Mouse (Mus musculus) limb, embryonic 11.5 days (tissue): ENCODE measurements around the gene Slc25a20. TPM values are rescaled to one million over a fixed set of nuclear protein-coding genes. Genes with fewer than 3 reads are reported as not detected.

Source experiments
- ATAC-seq: fragments of 200-750 bp; cut with Nextera tagmentation; 2 replicates; pipeline ENCODE4 v1.8.0; 2017; ENCODE audit warnings: low read depth; ENCODE audit not compliant: insufficient number of reproducible peaks, low FRiP score, low TSS enrichment
- DNase-seq: peaks from one replicate; pipeline ENCODE4 v3.0.0-alpha.2; 2015; ENCODE audit warnings: low spot score
- H3K27ac ChIP-seq: fragments of 300-500 bp; sonication (generic); replicated peaks from 2 replicates; pipeline ENCODE4 v1.5.1; 2014; ENCODE audit warnings: low read depth, mild to moderate bottlenecking, low read length
- H3K27me3 ChIP-seq: fragments of 300-500 bp; sonication (generic); 2 replicates; pipeline ENCODE4 v1.6.1; 2014; ENCODE audit warnings: mild to moderate bottlenecking, low read length, mixed read lengths; ENCODE audit not compliant: control insufficient read depth, insufficient read depth
- H3K36me3 ChIP-seq: fragments of 300-500 bp; sonication (generic); 2 replicates; pipeline ENCODE4 v1.6.1; 2014; ENCODE audit warnings: mild to moderate bottlenecking, low read length, moderate library complexity, mixed read lengths; ENCODE audit not compliant: control insufficient read depth, insufficient read depth
- H3K4me1 ChIP-seq: fragments of 300-500 bp; sonication (generic); 2 replicates; pipeline ENCODE4 v1.6.1; 2014; ENCODE audit warnings: low read length, mixed read lengths; ENCODE audit not compliant: control insufficient read depth, insufficient read depth
- H3K4me2 ChIP-seq: fragments of 300-500 bp; sonication (generic); 2 replicates; pipeline ENCODE4 v1.6.1; 2014; ENCODE audit warnings: low read depth, mild to moderate bottlenecking, moderate library complexity; ENCODE audit not compliant: severe bottlenecking
- H3K4me3 ChIP-seq: fragments of 300-500 bp; sonication (generic); 2 replicates; pipeline ENCODE4 v1.5.1; 2014; ENCODE audit warnings: low read depth, low read length
- H3K9ac ChIP-seq: fragments of 300-500 bp; sonication (generic); 2 replicates; pipeline ENCODE4 v1.6.1; 2014; ENCODE audit warnings: mild to moderate bottlenecking, low read length
- H3K9me3 ChIP-seq: fragments of 300-500 bp; sonication (generic); 2 replicates; pipeline ENCODE4 v1.6.1; 2016; ENCODE audit warnings: low read length; ENCODE audit not compliant: control insufficient read depth
- WGBS: fragments of 180-500 bp; shearing (Covaris S2); extraction: QIAGEN DNeasy Blood & Tissue Kit; methylation state at CpG from one replicate; pipeline ENCODE4 v1.1.7; 2014; 5-methylcytosine and 5-hydroxymethylcytosine counted together
- polyA plus RNA-seq: library from polyadenylated mRNA; unstranded; fragments of >200 nt; fragmentation: Nextera tagmentation; extraction: Ambion mirVana; gene quantifications from 2 replicates; pipeline ENCODE4 v1.2.1, GENCODE M21; 2014

Slc25a20 gene
- polyA plus RNA-seq = 23.2 and 31.4 TPM in 2 replicates

DNA sequence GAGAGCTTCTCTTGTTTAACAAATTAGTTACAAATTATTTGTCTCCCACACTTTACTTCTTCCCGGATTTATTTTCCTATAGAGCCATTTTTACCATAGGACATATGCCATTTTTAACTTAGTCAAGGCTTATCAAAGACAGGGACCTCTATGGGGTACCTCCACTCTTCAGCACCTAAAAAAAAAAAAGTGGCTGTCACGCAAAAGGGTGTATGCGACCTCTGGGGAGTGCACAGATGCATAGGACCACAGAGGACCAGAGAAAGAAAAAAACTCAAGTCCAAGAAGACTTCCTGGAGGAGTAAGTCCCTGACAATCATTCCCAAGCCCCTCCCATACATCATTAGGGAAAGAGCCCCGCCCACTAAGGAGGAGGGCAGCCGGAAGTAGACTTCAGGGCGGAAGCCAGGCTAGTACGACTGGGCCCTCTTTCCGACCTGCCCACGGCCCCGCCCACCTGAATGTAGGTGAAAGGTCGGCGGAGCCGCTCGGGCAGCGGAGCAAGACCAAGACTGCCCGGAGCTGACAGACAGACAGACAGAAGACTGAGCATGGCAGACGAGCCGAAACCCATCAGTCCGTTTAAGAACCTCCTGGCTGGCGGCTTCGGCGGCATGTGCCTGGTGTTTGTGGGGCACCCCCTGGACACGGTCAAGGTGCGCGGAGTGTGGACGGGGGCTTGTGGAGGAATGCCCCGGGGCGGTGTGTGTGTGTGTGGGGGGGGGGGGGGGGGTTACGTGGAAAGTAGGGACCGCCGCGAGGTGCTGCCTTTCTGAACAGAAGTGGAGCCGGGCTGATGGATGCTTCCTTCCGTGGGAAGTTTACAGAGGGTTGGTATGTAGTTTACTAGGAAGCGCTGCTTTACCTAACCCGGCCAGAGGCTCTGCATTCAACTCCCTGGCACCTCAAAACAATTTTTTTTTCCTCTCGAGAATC lies at the start of gene Slc25a20:
Slc25a20 (plus strand) TSS at position 412 of the 936 bp plus-strand sequence.
- 3% methylated on average over 36 of the region's 37 CpGs for WGBS
- Histone ChIP-seq H3K9me3 (no peaks in the 10 kb centered on the region), H3K4me1 (no peaks in the 10 kb centered on the region), H3K27ac (no peak within 1 kb of the TSS), H3K4me2 (peak within 1 kb of the TSS; percentile 65), H3K27me3 (no peaks in the 10 kb centered on the region), H3K4me3 (peak within 1 kb of the TSS; percentile 60), H3K9ac (peak within 1 kb of the TSS; percentile 65), H3K36me3 (no peaks in the 10 kb centered on the region)
- ATAC-seq = peak; percentile 90
- DNase-seq = peak; percentile 85

DNA sequence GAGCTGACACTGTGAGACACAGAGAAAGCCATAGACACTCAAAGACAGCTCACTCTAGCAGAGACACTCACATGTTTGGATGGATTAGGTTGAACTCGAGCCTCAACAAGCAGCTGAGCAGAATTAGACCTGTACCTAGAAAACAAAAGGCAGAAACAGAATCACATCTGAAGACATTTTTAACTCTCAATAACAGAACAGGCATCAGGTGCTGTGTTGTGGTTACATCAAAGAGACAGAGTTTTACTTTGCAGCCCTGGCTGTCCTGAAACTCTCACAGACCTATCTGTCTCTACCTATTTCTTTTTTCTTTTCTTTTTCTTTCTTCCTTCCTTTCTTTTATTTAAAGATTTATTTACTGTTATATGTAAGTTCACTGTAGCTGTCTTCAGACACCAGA lies 44.6 kb upstream of the Slc25a20 start:
- Histone ChIP-seq H3K9me3 (no peaks in the 10 kb centered on the region), H3K27me3 (no peaks in the 10 kb centered on the region), H3K4me2 (no peak overlapping the region), H3K4me1 (no peaks in the 10 kb centered on the region), H3K36me3 (peaks cover 9% of the 10 kb centered on the region; the same call in 1 of the 2 replicates), H3K4me3 (no peak overlapping the region), H3K9ac (no peak overlapping the region), H3K27ac (no peak overlapping the region)
- DNase-seq (no peak), ATAC-seq (no peak)
- 85% methylated on average over 1 of the region's 1 CpGs for WGBS

DNA sequence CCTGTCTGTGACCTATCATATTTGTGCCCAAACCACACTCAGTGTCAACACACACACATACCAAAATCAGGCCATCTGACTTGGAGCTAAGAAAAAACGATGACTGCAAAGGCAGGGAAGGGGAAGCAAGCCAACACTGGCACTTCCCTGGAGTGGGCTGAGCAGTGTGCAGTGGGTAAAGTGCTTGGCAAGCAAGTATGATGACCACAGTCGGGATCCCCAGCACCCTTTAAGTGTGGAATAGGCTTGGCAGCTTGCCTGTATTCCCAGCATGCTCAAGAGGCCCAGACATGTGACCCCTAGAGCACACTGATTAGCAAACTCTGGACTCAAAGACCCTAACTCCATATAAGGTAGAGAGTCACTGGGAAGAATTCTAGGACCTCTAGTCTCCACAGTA lies 35.4 kb upstream of the Slc25a20 start:
- no peaks in the 10 kb centered on the region for H3K9me3 ChIP-seq
- no peak overlapping the region for H3K9ac ChIP-seq
- no peak overlapping the region for H3K4me2 ChIP-seq
- no peaks in the 10 kb centered on the region for H3K4me1 ChIP-seq
- peaks cover 2% of the 10 kb centered on the region; the same call in 1 of the 2 replicates for H3K36me3 ChIP-seq
- no peak overlapping the region for H3K27ac ChIP-seq
- DNase-seq = no peak
- no peak for ATAC-seq
- no peaks in the 10 kb centered on the region for H3K27me3 ChIP-seq
- WGBS = 90% methylated on average over 2 of the region's 2 CpGs
- H3K4me3 ChIP-seq = no peak overlapping the region

GRCm38 (mm10) chr9:108628141-108628540 lies 33.7 kb upstream of the Slc25a20 start:
- no peak overlapping the region for H3K4me3 ChIP-seq
- H3K9me3 ChIP-seq = no peaks in the 10 kb centered on the region
- DNase-seq = no peak
- no peak overlapping the region for H3K9ac ChIP-seq
- ATAC-seq = no peak
- no peaks in the 10 kb centered on the region for H3K27me3 ChIP-seq
- WGBS = 84% methylated on average over 4 of the region's 4 CpGs
- no peak overlapping the region for H3K4me2 ChIP-seq
- H3K4me1 ChIP-seq = no peaks in the 10 kb centered on the region
- no peak overlapping the region for H3K27ac ChIP-seq
- peaks cover 2% of the 10 kb centered on the region; the same call in 1 of the 2 replicates for H3K36me3 ChIP-seq

DNA sequence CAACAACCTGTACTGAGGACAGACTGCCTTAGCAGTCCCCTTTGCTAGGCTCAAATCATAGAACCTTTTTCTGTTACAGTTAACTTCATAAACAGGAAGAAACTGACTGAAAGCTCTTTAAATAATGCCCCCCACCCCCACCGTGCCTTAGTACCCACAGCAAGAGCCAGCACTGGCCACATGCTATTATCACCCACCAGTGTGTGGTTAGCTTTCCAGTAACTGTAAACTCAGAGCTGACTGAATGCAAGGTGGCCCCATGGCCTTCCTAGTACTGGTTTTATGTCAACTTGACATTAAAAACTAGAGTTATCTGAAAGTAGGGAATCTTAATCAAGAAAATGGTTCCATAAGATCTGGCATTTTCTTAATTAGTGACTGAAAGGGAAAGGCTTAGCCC lies 31.2 kb upstream of the Slc25a20 start:
- ATAC-seq (no peak), DNase-seq (no peak)
- no peak overlapping the region for H3K9ac ChIP-seq
- H3K4me3 ChIP-seq = no peak overlapping the region
- H3K4me2 ChIP-seq = no peak overlapping the region
- H3K27ac ChIP-seq = no peak overlapping the region
- no peaks in the 10 kb centered on the region for H3K4me1 ChIP-seq
- H3K9me3 ChIP-seq = no peaks in the 10 kb centered on the region
- H3K27me3 ChIP-seq = no peaks in the 10 kb centered on the region
- WGBS = 80% methylated on average over 1 of the region's 1 CpGs
- peaks cover 5% of the 10 kb centered on the region; the same call in 1 of the 2 replicates for H3K36me3 ChIP-seq

- Histone ChIP-seq H3K4me2 (no peak overlapping the region), H3K27me3 (no peaks in the 10 kb centered on the region), H3K27ac (no peak overlapping the region), H3K9me3 (no peaks in the 10 kb centered on the region), H3K9ac (no peak overlapping the region), H3K4me3 (no peak overlapping the region), H3K36me3 (peaks cover 3% of the 10 kb centered on the region; the same call in 1 of the 2 replicates), H3K4me1 (no peaks in the 10 kb centered on the region)
- DNase-seq (no peak), ATAC-seq (no peak)
- WGBS = 91% methylated on average over 5 of the region's 5 CpGs
Observed at GRCm38 (mm10) chr9:108631631-108632256, 30.1 kb upstream of the Slc25a20 start.

GRCm38 (mm10) chr9:108632375-108632774 lies 29.5 kb upstream of the Slc25a20 start:
- H3K27ac ChIP-seq = no peak overlapping the region
- H3K9me3 ChIP-seq = no peaks in the 10 kb centered on the region
- DNase-seq (no peak), ATAC-seq (no peak)
- H3K9ac ChIP-seq = no peak overlapping the region
- no peak overlapping the region for H3K4me3 ChIP-seq
- 90% methylated on average over 5 of the region's 5 CpGs for WGBS
- no peak overlapping the region for H3K4me2 ChIP-seq
- H3K36me3 ChIP-seq = peaks cover 3% of the 10 kb centered on the region; the same call in 1 of the 2 replicates
- no peaks in the 10 kb centered on the region for H3K27me3 ChIP-seq
- H3K4me1 ChIP-seq = no peaks in the 10 kb centered on the region

GRCm38 (mm10) chr9:108633846-108634245 lies 28.0 kb upstream of the Slc25a20 start:
- Histone ChIP-seq H3K4me2 (no peak overlapping the region), H3K4me3 (no peak overlapping the region), H3K9ac (no peak overlapping the region), H3K27me3 (no peaks in the 10 kb centered on the region), H3K9me3 (no peaks in the 10 kb centered on the region), H3K36me3 (peaks cover 3% of the 10 kb centered on the region; the same call in 1 of the 2 replicates), H3K27ac (no peak overlapping the region), H3K4me1 (no peaks in the 10 kb centered on the region)
- 80% methylated on average over 2 of the region's 2 CpGs for WGBS
- ATAC-seq (no peak), DNase-seq (no peak)
